Mouse (Mus musculus) kidney, embryonic 15.5 days (tissue): ENCODE measurements around the gene Dhcr7. TPM values are rescaled to one million over a fixed set of nuclear protein-coding genes. Genes with fewer than 3 reads are reported as not detected.
A peak's percentile ranks its signal among the peaks of the same experiment; 100 is the strongest.

Source experiments
- ATAC-seq: fragments of 200-750 bp; cut with Nextera tagmentation; replicated peaks from 2 replicates; pipeline ENCODE4 v1.8.0; 2017; ENCODE audit warnings: moderate TSS enrichment; ENCODE audit not compliant: low FRiP score
- H3K27ac ChIP-seq: fragments of 300-500 bp; sonication (generic); 2 replicates; pipeline ENCODE4 v1.5.1; 2015; ENCODE audit warnings: mild to moderate bottlenecking, inconsistent platforms
- H3K27me3 ChIP-seq: fragments of 300-500 bp; sonication (generic); 2 replicates; pipeline ENCODE4 v1.6.1; 2015; ENCODE audit warnings: inconsistent platforms
- H3K36me3 ChIP-seq: fragments of 300-500 bp; sonication (generic); 2 replicates; pipeline ENCODE4 v1.6.1; 2015; ENCODE audit warnings: inconsistent platforms
- H3K4me1 ChIP-seq: fragments of 300-500 bp; sonication (generic); 2 replicates; pipeline ENCODE4 v1.6.1; 2015; ENCODE audit warnings: inconsistent platforms
- H3K4me2 ChIP-seq: fragments of 300-500 bp; sonication (generic); 2 replicates; pipeline ENCODE4 v1.6.1; 2015; ENCODE audit warnings: moderate library complexity, mild to moderate bottlenecking, inconsistent platforms
- H3K4me3 ChIP-seq: fragments of 300-500 bp; sonication (generic); replicated peaks from 2 replicates; pipeline ENCODE4 v1.5.1; 2015; ENCODE audit warnings: mild to moderate bottlenecking, inconsistent platforms
- H3K9ac ChIP-seq: fragments of 300-500 bp; sonication (generic); 2 replicates; pipeline ENCODE4 v1.6.1; 2015; ENCODE audit warnings: mild to moderate bottlenecking, inconsistent platforms
- H3K9me3 ChIP-seq: fragments of 300-500 bp; sonication (generic); replicated peaks from 2 replicates; pipeline ENCODE4 v1.6.1; 2016; ENCODE audit warnings: inconsistent platforms
- WGBS: fragments of 180-500 bp; shearing (Covaris S2); methylation state at CpG from one replicate; pipeline ENCODE4 v1.1.7; 2015; ENCODE audit warnings: mixed read lengths; 5-methylcytosine and 5-hydroxymethylcytosine counted together
- polyA plus RNA-seq: library from polyadenylated mRNA; unstranded; fragments of >200 nt; fragmentation: Nextera tagmentation; extraction: Ambion mirVana; gene quantifications from 2 replicates; pipeline ENCODE4 v1.2.1, GENCODE M21; 2015

The Dhcr7 gene
- polyA plus RNA-seq, result 37.7 and 47.2 TPM in 2 replicates

DNA sequence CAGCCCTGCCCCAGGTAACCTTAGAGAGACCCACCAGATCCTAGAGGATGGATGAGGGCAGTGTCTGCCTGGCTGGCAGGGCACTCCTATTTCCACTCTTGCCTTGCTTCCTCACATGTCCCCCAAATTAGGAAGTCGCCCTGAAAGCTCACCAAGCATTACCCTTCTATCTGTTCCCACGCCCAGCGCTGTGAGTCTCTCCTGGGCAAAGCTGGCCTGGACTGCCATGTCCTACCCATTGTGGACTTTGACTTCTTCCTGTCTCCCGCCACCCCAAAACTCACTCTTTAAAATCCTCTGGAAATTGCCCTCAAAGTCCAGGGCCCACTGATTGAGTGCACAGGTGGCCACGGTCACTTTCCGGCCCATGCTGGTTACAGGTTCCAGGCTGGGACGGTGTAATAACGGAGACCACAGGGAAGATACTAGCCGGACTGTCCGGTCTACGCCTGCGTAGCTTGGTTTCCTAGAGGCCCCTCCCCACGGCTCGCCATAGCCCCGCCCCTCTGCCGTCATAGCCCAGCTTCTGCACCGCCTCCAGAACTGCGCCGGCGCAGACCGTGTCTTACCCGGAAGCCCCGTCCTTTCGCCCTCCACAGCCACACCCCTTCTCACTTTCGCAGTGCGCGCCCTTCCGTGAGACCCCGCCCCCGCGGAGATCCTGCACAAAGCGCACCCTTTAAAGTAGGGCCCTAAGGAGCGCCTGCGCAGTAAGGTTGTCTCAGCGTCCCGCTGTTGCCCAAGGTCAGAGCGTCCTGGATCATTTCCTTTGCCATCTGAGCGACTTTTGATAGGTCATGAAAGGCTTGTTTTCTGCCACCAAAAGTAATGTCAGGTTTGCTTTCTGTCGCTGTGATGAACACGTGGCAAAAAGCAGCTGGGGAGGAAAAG is at the start of gene Dhcr7, which contains the start of gene Nadsyn1:
Gene Dhcr7, plus strand, starts transcription at position 771 of the 891 bp plus-strand sequence.
Gene Nadsyn1, minus strand, starts transcription at position 475 of the 891 bp plus-strand sequence.
- Histone ChIP-seq H3K36me3 (peaks cover 14% of the 10 kb centered on the region), H3K9me3 (no peaks in the 10 kb centered on the region), H3K4me2 (peak within 1 kb of the TSS; percentile 75), H3K9ac (peak within 1 kb of the TSS; percentile 67), H3K27me3 (no peaks in the 10 kb centered on the region), H3K4me1 (peaks cover 20% of the 10 kb centered on the region), H3K27ac (peak within 1 kb of the TSS; percentile 88), H3K4me3 (peak within 1 kb of the TSS; percentile 75)
- WGBS, result under 1% methylated on average over 40 of the region's 40 CpGs
- ATAC-seq, result peak; percentile 99

DNA sequence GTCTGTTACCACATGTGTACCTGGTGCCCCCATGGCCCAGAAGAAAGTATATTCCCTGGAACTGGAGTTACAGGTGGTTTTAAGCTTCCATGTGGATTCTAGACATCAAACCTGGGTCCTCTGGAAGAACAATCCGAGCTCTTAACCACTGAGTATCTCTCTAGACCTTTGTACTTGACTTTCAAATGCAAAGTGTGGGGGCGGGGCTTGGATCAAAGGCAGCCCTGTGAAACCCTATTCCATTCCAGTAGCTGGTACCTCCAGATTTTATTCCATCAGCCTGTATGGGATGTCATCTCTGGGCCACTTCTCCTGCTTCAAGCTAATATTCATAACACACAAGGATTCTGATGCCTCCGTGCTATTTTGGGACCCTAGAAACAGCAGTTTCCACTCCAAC is 46.8 kb upstream of the Dhcr7 start:
- no peak for ATAC-seq

DNA sequence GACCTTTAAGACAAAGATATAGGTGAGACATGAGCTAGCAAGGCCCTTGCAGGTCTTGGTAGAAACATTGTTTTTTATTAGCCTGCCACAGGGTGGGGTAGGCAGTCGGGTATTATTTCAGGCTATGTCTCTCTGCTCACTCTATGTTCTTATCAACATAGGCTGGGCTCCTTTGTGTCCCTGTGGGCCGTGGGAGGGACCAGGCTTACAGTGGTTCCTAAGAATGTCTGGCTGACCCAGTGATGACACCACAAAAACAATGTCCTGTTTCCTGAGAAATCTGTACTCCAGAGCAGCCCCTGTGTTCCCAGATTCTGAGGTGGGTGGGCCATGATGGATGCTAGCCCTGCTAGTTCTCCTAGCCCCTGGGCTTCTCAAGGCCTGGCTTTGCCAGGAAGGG is 45.6 kb upstream of the Dhcr7 start:
- Histone ChIP-seq H3K27ac (0 out of 2 replicates have a peak overlapping the region, but pooled peaks have one; percentile 13), H3K9me3 (no peaks in the 10 kb centered on the region), H3K4me2 (no peak overlapping the region), H3K27me3 (no peaks in the 10 kb centered on the region), H3K9ac (no peak overlapping the region), H3K36me3 (no peaks in the 10 kb centered on the region), H3K4me3 (no peak overlapping the region), H3K4me1 (peaks cover 2% of the 10 kb centered on the region; the same call in 1 of the 2 replicates)
- no peak for ATAC-seq
- 52% methylated on average over 2 of the region's 2 CpGs for WGBS

More for the DNA sequence above, 46.8 kb upstream of the Dhcr7 start:
- Histone ChIP-seq H3K9me3 (no peaks in the 10 kb centered on the region), H3K27ac (no peak overlapping the region), H3K27me3 (no peaks in the 10 kb centered on the region), H3K4me3 (no peak overlapping the region), H3K4me1 (peaks cover 2% of the 10 kb centered on the region; the same call in 1 of the 2 replicates), H3K9ac (no peak overlapping the region), H3K4me2 (no peak overlapping the region), H3K36me3 (no peaks in the 10 kb centered on the region)
- 30% methylated on average over 3 of the region's 3 CpGs for WGBS

DNA sequence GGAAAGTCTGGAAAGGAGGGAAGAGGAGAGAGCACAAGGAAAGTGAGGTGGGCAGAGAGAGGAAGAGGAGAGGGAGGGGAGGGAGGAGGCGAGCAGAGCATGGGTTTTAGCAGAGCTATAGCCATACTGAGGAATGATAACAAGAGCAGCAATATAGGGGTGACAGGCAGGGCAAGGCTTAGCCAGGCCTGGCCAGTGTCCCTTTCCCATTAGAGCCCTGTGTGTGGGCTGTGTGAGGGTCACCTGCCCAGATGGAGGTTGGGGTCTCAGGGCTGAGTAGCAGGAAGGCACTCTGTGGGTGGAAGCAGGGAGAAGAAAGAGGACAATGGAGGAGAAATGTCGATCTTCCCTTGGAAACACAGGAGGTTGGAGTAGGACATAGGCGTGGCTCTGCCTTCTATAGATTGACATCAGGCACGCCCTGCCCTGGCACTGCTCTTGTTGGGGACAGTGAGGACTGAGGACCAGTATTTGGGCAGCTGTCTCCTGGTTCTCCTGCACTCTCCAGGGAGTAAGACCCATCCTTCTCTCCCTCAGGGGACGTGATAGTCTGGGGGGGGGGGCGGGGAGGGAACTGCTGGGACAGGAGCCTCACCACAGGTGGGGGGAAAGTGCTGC is 39.5 kb upstream of the Dhcr7 start:
- peaks cover 32% of the 10 kb centered on the region for H3K4me1 ChIP-seq
- H3K27me3 ChIP-seq, result no peaks in the 10 kb centered on the region
- peak; percentile 75 for ATAC-seq
- peak overlapping the region; percentile 34; the same call in 1 of the 2 replicates for H3K9ac ChIP-seq
- no peaks in the 10 kb centered on the region for H3K36me3 ChIP-seq
- H3K4me3 ChIP-seq, result peak overlapping the region; percentile 44
- 18% methylated on average over 6 of the region's 6 CpGs for WGBS
- peak overlapping the region; percentile 91 for H3K27ac ChIP-seq
- H3K9me3 ChIP-seq, result no peaks in the 10 kb centered on the region
- H3K4me2 ChIP-seq, result peak overlapping the region; percentile 65

DNA sequence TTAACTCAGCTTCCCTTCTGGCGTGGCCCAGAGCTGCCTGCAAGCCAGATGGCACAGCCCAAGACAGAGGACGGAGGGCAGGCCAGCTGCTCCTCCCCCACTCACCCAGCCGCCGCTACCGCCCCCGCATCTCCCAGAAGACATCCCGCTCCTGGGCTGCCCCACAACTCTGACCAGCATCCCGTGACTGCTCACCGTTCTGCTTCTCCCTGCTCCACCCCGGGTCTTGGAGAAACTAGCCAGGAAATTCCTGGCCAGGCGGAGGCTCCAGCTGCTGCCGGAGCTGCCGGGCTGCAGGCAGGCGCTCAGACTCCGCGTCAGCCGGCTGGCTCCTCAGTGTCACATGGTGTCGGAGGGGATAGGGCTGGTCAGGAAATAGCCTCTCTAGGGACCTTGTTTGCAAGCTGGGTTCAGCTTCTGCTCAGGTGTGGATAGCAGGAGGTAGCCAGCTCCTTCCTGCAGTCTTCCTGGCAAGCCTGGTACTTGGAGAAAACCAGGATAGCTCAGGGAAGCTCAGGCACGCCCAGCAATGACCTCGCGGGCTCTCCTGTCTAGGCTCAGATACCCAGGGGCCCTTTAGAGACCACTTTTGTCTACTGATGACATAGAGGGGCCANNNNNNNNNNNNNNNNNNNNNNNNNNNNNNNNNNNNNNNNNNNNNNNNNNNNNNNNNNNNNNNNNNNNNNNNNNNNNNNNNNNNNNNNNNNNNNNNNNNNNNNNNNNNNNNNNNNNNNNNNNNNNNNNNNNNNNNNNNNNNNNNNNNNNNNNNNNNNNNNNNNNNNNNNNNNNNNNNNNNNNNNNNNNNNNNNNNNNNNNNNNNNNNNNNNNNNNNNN is 38.7 kb upstream of the Dhcr7 start, which contains the start of gene Mrgpre:
Gene Mrgpre, minus strand, starts transcription at position 505 of the 834 bp plus-strand sequence.
- peak within 1 kb of the TSS; percentile 34 for H3K9ac ChIP-seq
- peaks cover 32% of the 10 kb centered on the region for H3K4me1 ChIP-seq
- H3K27me3 ChIP-seq, result no peaks in the 10 kb centered on the region
- 2% methylated on average over 21 of the region's 21 CpGs for WGBS
- H3K36me3 ChIP-seq, result no peaks in the 10 kb centered on the region
- H3K4me3 ChIP-seq, result peak within 1 kb of the TSS; percentile 44
- peak within 1 kb of the TSS; percentile 91 for H3K27ac ChIP-seq
- no peaks in the 10 kb centered on the region for H3K9me3 ChIP-seq
- peak within 1 kb of the TSS; percentile 65 for H3K4me2 ChIP-seq
- peak; percentile 93 for ATAC-seq

DNA sequence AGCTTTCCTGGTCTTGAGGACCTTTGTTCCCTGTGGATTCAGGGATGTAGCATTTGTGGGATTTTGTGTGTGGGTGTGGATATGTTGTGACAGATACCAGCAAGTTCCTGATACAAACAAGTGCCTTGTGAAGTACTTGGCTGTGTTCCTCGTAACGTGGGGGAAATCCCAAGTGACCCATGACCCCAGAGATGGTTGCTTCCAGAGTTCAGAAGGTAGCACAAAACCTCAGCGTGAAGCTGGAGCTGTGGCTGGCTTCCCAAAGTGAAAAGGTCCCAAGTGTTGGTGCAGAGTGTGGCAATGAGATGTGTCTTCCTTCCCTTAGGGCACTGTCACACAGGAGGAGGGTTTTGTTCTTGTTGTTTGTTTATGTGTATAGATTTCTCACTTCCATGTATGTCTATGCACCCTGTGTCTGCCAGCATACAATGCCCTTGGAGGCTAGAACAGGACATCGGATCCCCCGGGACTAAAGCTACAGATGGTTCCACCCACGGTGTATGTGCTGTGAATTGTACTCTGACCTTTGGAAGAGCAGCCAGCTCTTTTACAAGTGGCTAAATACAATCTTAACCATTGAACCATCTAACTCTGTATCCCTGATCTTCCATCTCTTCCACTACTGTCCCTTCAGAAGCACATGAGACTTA is 30.5 kb upstream of the Dhcr7 start:
- Histone ChIP-seq H3K4me2 (no peak overlapping the region), H3K27me3 (no peaks in the 10 kb centered on the region), H3K36me3 (peaks cover 26% of the 10 kb centered on the region), H3K9me3 (no peaks in the 10 kb centered on the region), H3K4me3 (no peak overlapping the region), H3K4me1 (no peaks in the 10 kb centered on the region), H3K27ac (no peak overlapping the region), H3K9ac (no peak overlapping the region)
- WGBS, result 70% methylated on average over 6 of the region's 6 CpGs
- no peak for ATAC-seq

DNA sequence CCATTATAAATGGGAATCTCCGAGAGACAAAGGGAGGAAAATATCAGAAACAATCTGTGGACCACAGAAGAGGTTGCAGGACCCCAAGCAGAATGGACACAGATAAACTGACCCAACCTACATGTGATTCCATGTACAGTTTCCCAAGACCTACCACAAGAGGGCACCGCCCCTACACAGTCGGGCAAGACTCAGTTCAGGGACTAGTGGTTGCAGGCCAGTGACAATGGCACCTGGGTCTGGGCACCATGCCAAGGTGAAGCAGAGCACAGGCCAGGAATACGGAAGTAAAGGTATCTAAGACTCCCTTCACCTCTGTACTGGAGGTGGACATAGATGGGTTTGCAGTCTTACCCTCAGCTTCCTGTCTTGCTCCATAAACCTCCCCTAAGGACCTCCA is 29.8 kb upstream of the Dhcr7 start:
- Histone ChIP-seq H3K36me3 (peaks cover 32% of the 10 kb centered on the region), H3K27me3 (no peaks in the 10 kb centered on the region), H3K4me2 (no peak overlapping the region), H3K4me1 (no peaks in the 10 kb centered on the region), H3K27ac (no peak overlapping the region), H3K4me3 (no peak overlapping the region), H3K9ac (no peak overlapping the region), H3K9me3 (no peaks in the 10 kb centered on the region)
- peak; percentile 71 for ATAC-seq
- 47% methylated on average over 4 of the region's 4 CpGs for WGBS

DNA sequence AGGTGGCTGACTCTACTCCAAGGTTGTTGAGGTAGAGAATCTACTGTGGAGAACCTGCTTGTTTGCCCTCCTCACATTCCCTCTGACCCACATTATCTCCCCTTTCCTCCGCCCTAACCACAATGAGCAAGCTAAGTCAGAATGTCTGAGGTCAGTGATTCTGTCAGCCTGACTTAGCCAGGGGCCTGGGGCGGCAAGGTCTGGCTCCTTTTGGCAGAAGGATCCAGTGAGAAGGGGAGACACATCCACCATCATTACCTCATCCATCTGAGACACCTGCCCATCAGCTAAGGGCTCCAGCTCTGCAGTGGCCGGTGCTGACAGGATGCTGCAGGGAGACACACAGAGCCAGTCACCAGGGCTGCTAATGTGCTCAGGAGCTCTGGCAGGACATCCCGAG is 24.2 kb upstream of the Dhcr7 start:
- 92% methylated on average over 4 of the region's 4 CpGs for WGBS
- Histone ChIP-seq H3K4me2 (no peak overlapping the region), H3K9ac (no peak overlapping the region), H3K9me3 (no peaks in the 10 kb centered on the region), H3K27ac (no peak overlapping the region), H3K4me1 (no peaks in the 10 kb centered on the region), H3K27me3 (no peaks in the 10 kb centered on the region), H3K36me3 (peaks cover 83% of the 10 kb centered on the region), H3K4me3 (no peak overlapping the region)
- no peak for ATAC-seq

DNA sequence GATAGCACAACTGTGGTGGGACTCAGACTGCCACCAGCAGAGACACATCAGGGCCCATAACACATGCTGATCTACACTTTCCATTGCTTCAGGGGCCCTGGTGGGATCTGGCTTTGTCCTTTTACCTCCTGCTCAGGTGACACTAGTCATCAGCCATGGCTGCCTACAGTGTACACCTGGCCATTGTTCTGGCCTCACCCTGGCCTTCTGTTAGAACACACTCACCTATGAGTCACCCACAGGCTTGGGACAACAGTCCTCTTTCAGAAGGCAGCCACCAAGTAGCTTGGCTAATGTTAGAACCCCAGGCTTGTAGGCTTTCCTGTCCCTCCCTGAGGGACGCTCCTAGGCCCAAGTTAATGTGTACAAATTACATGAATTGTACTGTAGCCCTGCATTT is 22.2 kb upstream of the Dhcr7 start:
- H3K27me3 ChIP-seq, result no peaks in the 10 kb centered on the region
- WGBS, result 95% methylated on average over 1 of the region's 1 CpGs
- no peak overlapping the region for H3K27ac ChIP-seq
- no peak overlapping the region for H3K9ac ChIP-seq
- H3K9me3 ChIP-seq, result no peaks in the 10 kb centered on the region
- no peak for ATAC-seq
- no peaks in the 10 kb centered on the region for H3K4me1 ChIP-seq
- H3K36me3 ChIP-seq, result peaks cover 91% of the 10 kb centered on the region
- no peak overlapping the region for H3K4me3 ChIP-seq
- no peak overlapping the region for H3K4me2 ChIP-seq

DNA sequence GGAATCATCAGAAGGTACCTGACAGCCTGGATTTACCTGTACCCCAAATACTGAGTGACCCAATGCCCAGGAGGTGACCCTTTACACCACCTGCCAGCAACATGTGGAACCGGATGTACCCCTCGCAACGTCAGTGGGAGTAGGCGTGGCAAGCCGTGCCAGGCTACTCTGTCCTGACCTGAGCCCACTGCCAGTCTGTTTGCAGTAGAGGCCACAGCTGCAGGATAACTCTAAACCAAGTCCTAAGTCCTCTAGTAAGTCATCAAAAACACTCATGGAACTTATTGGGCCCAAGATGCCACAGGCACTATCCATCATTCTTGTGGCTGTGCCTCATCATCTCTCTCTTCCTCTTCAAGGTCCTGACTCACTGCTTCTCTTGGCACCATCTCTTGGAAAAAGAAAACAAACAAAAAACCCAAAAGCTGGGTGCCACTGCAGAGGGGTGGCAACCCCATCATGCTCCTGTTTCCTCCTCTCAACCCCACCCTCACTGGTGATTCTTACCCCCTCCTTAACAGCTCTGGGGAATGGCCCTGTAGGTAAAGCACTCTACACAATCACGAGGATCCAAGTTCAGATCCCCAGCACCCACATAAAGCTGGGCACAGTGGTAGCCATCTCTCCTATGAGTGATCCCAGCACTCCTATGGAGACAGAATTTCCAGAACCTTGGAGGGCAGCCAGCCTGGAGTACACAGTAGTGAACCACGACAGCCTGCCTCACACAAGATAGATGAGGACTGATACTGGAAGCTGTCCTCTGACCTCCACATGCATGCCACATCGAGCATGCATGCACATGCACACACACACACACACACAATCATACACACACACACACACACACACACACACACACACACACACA is 21.5 kb upstream of the Dhcr7 start:
- Histone ChIP-seq H3K4me1 (no peaks in the 10 kb centered on the region), H3K9me3 (no peaks in the 10 kb centered on the region), H3K4me2 (no peak overlapping the region), H3K9ac (no peak overlapping the region), H3K36me3 (peaks cover 91% of the 10 kb centered on the region), H3K27ac (no peak overlapping the region), H3K27me3 (no peaks in the 10 kb centered on the region), H3K4me3 (no peak overlapping the region)
- WGBS, result 82% methylated on average over 8 of the region's 8 CpGs
- no peak for ATAC-seq
